Mouse (Mus musculus): ENCODE measurements around the gene Fmo6. TPM values are rescaled to one million over a fixed set of nuclear protein-coding genes. Genes with fewer than 3 reads are reported as not detected.

The Fmo6 gene
- 0.36 and 0.55 TPM in 2 replicates for polyA plus RNA-seq (2015; fragmentation: Nextera tagmentation; extraction: Ambion mirVana)

DNA sequence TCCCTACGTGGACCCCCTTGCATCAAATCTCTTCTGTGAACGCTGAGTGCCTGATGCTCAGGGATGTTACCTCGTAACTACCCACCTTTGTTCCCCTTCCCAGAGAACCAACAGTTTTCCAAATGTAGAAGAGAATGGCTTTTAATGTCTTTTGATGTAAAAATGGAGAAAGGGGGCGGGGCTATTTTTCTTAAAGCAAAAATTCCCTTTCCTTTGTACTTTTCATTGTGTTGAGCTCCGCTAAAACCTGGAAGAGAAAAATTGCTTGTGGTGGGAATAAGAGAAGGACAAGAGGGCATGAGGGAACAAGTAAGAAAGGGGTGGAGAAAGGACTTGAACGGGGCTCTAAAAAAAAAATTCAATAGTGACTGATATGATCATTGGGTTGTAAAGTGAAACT, at the start of gene Fmo6:
Gene Fmo6 (minus strand): TSS at position 101 of the 400 bp plus-strand sequence.
- 76% methylated on average over 6 of the region's 6 CpGs for WGBS
- H3K27ac ChIP-seq, result peak within 1 kb of the TSS; percentile 73

DNA sequence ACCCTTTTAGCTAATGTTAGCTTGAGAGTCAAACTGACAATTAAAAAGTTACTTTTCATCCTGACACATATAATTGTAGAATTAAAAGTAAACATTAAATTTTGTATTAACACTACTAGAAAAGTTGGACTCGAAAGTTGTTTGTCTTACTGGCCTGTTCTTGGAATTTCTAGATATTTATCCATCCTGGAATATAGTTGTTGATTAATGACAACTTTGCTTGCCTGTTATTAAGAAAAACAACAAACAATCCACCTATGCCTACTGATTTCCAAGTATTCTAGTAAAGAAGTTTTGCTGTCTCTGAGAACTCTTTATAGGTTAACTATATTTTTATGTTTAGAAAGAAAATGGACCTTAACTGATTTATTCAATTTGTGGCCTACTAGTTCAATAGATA, 49.5 kb upstream of the Fmo6 start:
- WGBS, result 83% methylated on average over 1 of the region's 1 CpGs

More for the DNA sequence above, at the start of gene Fmo6:
- no peak within 1 kb of the TSS for H3K9ac ChIP-seq
- H3K9me3 ChIP-seq, result no peaks in the 10 kb centered on the region
- H3K27me3 ChIP-seq, result peaks cover 11% of the 10 kb centered on the region; the same call in 1 of the 2 replicates
- H3K4me3 ChIP-seq, result no peak within 1 kb of the TSS
- no peaks in the 10 kb centered on the region for H3K36me3 ChIP-seq
- no peak within 1 kb of the TSS for H3K4me2 ChIP-seq
- peaks cover 14% of the 10 kb centered on the region for H3K4me1 ChIP-seq
- no peak for ATAC-seq (ENCODE audit: insufficient number of reproducible peaks, low FRiP score, low TSS enrichment, low read depth)

DNA sequence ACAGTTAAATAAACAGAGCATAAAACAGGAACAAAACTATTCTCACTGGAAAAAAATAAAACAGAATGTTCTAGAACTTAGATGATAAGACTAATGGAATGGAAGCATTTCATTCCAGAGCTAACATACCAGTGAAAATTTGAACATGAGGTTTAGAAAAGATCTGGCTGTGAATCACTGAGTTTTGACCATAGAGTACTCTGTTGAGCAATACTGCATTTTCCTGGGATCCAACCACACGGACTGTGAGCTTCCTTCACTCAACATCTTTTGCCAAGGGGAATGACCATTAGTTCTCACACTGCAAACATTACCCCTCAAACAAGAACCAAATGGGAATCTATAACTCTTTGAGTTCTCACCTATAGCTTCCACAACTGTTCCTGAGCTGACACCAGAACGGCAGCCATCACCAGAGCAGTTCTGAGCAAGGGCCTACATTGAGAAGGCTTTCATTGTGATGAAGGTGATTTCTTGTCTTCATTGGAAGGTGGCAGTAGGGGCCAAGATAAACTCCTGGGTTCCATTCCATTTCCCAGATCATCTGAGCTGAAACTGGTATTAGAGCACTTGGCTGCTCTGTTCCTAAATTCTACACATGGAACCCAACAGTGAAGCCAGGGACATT, 48.9 kb upstream of the Fmo6 start:
- Histone ChIP-seq H3K9me3 (no peaks in the 10 kb centered on the region), H3K36me3 (no peaks in the 10 kb centered on the region), H3K9ac (no peak overlapping the region), H3K4me3 (no peak overlapping the region), H3K4me1 (no peaks in the 10 kb centered on the region), H3K27ac (no peak overlapping the region), H3K27me3 (no peaks in the 10 kb centered on the region), H3K4me2 (no peak overlapping the region)
- no peak for ATAC-seq (ENCODE audit: insufficient number of reproducible peaks, low FRiP score, low TSS enrichment, low read depth)
- 85% methylated on average over 2 of the region's 2 CpGs for WGBS

More for the DNA sequence above, 49.5 kb upstream of the Fmo6 start:
- Histone ChIP-seq H3K27ac (no peak overlapping the region), H3K4me1 (no peaks in the 10 kb centered on the region), H3K27me3 (no peaks in the 10 kb centered on the region), H3K9ac (no peak overlapping the region), H3K4me3 (no peak overlapping the region), H3K9me3 (no peaks in the 10 kb centered on the region), H3K36me3 (no peaks in the 10 kb centered on the region), H3K4me2 (no peak overlapping the region)
- ATAC-seq (ENCODE audit: insufficient number of reproducible peaks, low FRiP score, low TSS enrichment, low read depth), result no peak

DNA sequence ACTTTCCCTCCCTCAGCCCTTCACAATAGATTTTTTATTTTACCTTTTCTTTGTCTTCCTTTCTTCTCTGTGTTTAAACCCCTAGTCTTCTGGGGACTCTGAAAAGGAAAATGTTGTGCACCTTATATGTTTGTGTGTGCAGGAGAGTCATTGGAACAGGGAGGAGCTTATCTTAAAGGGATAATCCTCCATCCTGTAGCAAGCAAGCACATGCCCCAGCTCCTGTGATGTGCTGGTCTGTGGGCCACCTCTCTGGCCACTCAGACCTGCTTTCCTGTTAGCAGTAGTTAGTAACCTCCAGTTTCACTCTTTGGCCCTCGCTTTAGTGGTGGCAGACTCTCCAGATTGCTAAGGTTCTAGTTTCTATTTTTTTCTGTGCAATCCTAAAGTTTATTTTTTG, 47.1 kb upstream of the Fmo6 start, which contains the start of gene Fmo3:
Gene Fmo3 (minus strand): TSS at position 101 of the 400 bp plus-strand sequence.
- no peaks in the 10 kb centered on the region for H3K9me3 ChIP-seq

DNA sequence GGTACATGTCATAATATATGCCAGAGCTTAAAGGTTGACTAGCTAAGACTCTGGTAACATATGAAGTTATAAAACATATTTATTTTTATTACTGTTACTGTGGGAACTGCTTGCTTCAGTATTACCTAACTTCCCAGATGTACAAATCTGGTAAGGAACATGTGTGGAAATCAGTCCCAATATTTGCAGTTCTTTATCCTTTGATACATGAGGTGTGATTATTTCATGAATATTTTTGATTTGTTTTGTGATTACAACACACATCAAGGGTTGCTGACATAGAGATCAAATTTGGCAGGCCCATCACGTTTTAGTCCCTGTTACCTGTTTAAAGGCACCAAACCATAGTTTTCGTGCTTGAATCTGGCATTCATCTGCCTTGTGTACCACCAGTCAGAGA, 26.2 kb upstream of the Fmo6 start:
- no peak for ATAC-seq (ENCODE audit: insufficient number of reproducible peaks, low FRiP score, low TSS enrichment, low read depth)
- Histone ChIP-seq H3K9ac (no peak overlapping the region), H3K4me1 (no peaks in the 10 kb centered on the region), H3K36me3 (no peaks in the 10 kb centered on the region), H3K27me3 (no peaks in the 10 kb centered on the region), H3K4me3 (no peak overlapping the region), H3K9me3 (no peaks in the 10 kb centered on the region), H3K27ac (no peak overlapping the region), H3K4me2 (no peak overlapping the region)
- WGBS, result 69% methylated on average over 2 of the region's 2 CpGs

More for the DNA sequence above, 47.1 kb upstream of the Fmo6 start, which contains the start of gene Fmo3:
- 64% methylated on average over 1 of the region's 1 CpGs for whole genome bisulfite sequencing
- no peaks in the 10 kb centered on the region for H3K27me3 ChIP-seq
- H3K9ac ChIP-seq, result no peak within 1 kb of the TSS
- ATAC-seq (ENCODE audit: insufficient number of reproducible peaks, low FRiP score, low TSS enrichment, low read depth), result no peak
- H3K4me2 ChIP-seq, result no peak within 1 kb of the TSS
- no peak within 1 kb of the TSS for H3K27ac ChIP-seq
- no peak within 1 kb of the TSS for H3K4me3 ChIP-seq
- no peaks in the 10 kb centered on the region for H3K36me3 ChIP-seq
- H3K4me1 ChIP-seq, result no peaks in the 10 kb centered on the region

DNA sequence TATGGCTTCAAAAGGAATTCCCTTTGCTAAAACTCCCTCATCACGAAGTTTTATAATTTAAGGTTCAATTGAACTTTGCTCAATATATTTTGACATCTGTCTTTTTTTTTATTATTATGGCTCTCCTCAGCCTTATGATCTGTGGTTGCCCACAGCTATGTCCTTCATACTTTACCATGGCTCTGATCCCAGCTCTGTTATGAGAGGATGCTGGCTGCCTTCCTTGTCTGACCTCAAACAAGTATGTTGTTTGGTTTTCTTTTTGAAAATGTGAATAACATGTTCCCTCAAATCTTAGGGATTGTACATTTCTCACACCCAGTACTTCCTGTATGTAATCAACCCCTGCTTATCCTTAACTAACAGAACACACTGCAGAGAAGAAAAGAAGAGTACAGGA, 20.1 kb upstream of the Fmo6 start:
- no peak overlapping the region for H3K4me2 ChIP-seq
- no peaks in the 10 kb centered on the region for H3K4me1 ChIP-seq
- H3K27me3 ChIP-seq, result no peaks in the 10 kb centered on the region
- H3K4me3 ChIP-seq, result no peak overlapping the region
- H3K9me3 ChIP-seq, result no peaks in the 10 kb centered on the region
- H3K9ac ChIP-seq, result no peak overlapping the region
- no peak for ATAC-seq (ENCODE audit: insufficient number of reproducible peaks, low FRiP score, low TSS enrichment, low read depth)
- 62% methylated on average over 1 of the region's 1 CpGs for WGBS
- no peak overlapping the region for H3K27ac ChIP-seq
- no peaks in the 10 kb centered on the region for H3K36me3 ChIP-seq

DNA sequence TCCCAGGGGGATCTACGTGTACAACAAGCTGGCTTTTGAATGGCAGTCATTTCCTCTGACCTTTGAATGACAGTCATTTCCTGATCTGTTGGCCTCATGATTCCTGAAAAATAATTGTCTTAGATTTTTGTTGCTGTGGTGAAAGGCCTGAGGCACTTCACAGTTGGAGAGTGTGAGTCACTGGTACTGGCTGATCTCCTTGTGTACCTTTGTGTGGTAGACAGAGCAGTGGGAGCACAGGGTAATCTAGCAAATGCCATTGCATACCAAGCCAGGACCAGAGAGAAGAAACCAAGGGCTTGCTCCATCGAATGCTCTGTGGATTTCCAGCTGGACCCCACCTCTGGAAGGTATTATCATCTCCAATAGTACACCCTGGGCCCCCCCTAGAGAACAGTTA, 15.8 kb upstream of the Fmo6 start:
- Histone ChIP-seq H3K36me3 (no peaks in the 10 kb centered on the region), H3K4me2 (no peak overlapping the region), H3K27me3 (no peaks in the 10 kb centered on the region), H3K9ac (no peak overlapping the region), H3K9me3 (no peaks in the 10 kb centered on the region), H3K4me3 (no peak overlapping the region), H3K4me1 (peaks cover 1% of the 10 kb centered on the region; the same call in 1 of the 2 replicates), H3K27ac (no peak overlapping the region)
- no peak for ATAC-seq (ENCODE audit: insufficient number of reproducible peaks, low FRiP score, low TSS enrichment, low read depth)
- 49% methylated on average over 2 of the region's 2 CpGs for WGBS

DNA sequence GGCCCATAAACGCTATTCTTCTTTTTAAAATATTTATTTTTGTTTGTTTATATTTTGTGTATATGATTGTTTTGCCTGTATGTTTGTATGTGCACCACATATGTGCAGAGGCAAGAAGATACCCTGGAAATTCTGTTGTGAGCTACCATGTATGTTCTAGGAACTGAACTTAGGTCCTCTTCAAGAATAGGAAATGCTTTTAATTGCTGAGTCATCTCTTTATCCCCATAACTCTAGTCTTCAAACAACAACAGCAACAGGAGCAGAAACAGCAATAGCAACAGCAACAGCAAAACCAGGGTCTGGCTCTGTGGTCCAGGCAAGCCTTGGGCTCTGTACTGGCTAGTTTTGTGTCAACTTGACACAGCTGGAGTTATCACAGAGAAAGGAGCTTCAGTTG, 12.4 kb upstream of the Fmo6 start:
- Histone ChIP-seq H3K9ac (no peak overlapping the region), H3K4me2 (no peak overlapping the region), H3K27me3 (0 out of 2 replicates have a peak, but pooled peaks cover 4% of the 10 kb centered on the region), H3K4me1 (peaks cover 4% of the 10 kb centered on the region; the same call in 1 of the 2 replicates), H3K27ac (no peak overlapping the region), H3K4me3 (no peak overlapping the region), H3K9me3 (no peaks in the 10 kb centered on the region), H3K36me3 (no peaks in the 10 kb centered on the region)
- ATAC-seq (ENCODE audit: insufficient number of reproducible peaks, low FRiP score, low TSS enrichment, low read depth), result no peak
- WGBS, result 97% methylated on average over 1 of the region's 1 CpGs

DNA sequence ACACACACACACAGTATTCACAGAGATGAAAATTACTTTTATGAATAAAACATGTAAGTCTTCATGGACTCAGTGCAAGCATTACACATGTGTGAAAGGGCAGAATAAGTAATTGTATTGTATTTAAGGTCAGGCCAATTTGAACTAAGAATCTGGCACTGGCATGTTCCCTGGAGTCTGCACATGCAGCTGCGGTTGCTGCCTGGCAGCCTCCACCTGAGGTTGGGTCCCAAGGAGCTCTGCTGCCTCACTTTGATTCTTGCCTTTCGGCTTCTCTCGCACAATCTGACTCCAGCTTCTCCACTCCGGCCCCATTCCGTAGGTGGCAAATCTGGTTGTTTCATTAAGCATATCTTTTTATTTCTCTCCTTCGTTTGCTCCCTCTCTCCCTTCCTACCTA, 10.6 kb upstream of the Fmo6 start:
- no peak for ATAC-seq (ENCODE audit: insufficient number of reproducible peaks, low FRiP score, low TSS enrichment, low read depth)
- no peaks in the 10 kb centered on the region for H3K9me3 ChIP-seq
- H3K27ac ChIP-seq, result no peak overlapping the region
- no peak overlapping the region for H3K9ac ChIP-seq
- no peaks in the 10 kb centered on the region for H3K36me3 ChIP-seq
- H3K4me3 ChIP-seq, result no peak overlapping the region
- 0 out of 2 replicates have a peak, but pooled peaks cover 8% of the 10 kb centered on the region for H3K27me3 ChIP-seq
- peaks cover 4% of the 10 kb centered on the region; the same call in 1 of the 2 replicates for H3K4me1 ChIP-seq
- WGBS, result 66% methylated on average over 6 of the region's 6 CpGs
- H3K4me2 ChIP-seq, result no peak overlapping the region

DNA sequence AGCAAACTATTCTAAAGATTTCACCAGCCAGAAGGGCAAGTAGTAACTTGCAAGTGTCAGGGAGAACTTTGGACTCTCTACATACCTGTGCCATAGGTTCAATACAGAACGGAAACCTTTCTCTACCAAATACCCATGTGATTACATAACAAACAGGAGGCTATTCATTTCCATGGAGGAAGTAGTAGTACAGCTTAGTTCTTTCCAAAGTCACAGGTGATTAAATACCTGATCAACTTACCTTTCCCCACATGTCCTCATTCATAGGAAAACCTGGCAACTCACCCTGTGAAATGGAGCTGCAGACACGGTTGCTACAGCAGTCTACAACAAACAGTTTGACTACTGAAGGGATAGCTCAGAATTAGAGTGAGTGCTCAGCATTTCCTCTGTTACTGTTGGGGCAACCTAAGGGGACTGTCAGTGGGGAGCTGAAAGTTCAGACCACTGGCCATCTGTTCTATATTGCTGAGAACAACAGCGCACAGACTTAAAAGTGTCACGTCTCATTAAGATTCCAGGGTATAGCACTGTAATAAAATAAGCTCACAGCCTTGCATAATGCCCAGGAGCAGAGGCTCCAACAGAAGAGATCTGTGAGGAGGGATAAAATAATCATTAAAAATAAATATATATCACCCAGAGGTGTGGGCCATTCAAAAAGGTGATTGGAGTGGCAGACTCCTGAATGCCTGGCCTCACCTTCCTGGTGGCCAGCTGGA, 9.7 kb upstream of the Fmo6 start:
- no peak overlapping the region for H3K4me2 ChIP-seq
- no peak overlapping the region for H3K27ac ChIP-seq
- peaks cover 4% of the 10 kb centered on the region; the same call in 1 of the 2 replicates for H3K4me1 ChIP-seq
- ATAC-seq (ENCODE audit: insufficient number of reproducible peaks, low FRiP score, low TSS enrichment, low read depth), result no peak
- no peaks in the 10 kb centered on the region for H3K9me3 ChIP-seq
- 33% methylated on average over 4 of the region's 4 CpGs for WGBS
- H3K9ac ChIP-seq, result no peak overlapping the region
- peaks cover 9% of the 10 kb centered on the region; the same call in 1 of the 2 replicates for H3K27me3 ChIP-seq
- H3K4me3 ChIP-seq, result no peak overlapping the region
- H3K36me3 ChIP-seq, result no peaks in the 10 kb centered on the region

DNA sequence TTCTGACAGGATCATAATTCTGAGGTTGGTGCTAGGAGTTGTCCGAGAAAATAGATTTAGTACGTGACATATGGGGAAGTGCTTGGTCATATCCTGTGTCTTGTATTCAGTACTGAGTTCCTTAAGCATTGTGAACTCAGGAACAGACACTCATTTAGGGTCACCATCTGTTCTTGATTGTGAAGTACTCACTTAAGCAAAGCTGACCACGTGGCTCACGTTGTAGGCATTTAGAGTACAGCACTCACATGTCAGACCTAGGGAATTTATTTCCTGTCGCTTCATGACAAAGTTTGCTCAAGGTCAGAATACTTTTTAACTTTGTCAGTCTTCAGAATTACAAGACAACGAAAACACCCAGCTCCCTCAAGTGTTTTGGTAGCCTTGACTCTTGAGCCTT, 6.4 kb upstream of the Fmo6 start:
- Histone ChIP-seq H3K36me3 (no peaks in the 10 kb centered on the region), H3K4me2 (no peak overlapping the region), H3K9me3 (no peaks in the 10 kb centered on the region), H3K9ac (no peak overlapping the region), H3K27ac (no peak overlapping the region), H3K27me3 (peaks cover 19% of the 10 kb centered on the region; the same call in 1 of the 2 replicates), H3K4me1 (peaks cover 10% of the 10 kb centered on the region), H3K4me3 (no peak overlapping the region)
- no peak for ATAC-seq (ENCODE audit: insufficient number of reproducible peaks, low FRiP score, low TSS enrichment, low read depth)
- WGBS, result 33% methylated on average over 6 of the region's 6 CpGs

DNA sequence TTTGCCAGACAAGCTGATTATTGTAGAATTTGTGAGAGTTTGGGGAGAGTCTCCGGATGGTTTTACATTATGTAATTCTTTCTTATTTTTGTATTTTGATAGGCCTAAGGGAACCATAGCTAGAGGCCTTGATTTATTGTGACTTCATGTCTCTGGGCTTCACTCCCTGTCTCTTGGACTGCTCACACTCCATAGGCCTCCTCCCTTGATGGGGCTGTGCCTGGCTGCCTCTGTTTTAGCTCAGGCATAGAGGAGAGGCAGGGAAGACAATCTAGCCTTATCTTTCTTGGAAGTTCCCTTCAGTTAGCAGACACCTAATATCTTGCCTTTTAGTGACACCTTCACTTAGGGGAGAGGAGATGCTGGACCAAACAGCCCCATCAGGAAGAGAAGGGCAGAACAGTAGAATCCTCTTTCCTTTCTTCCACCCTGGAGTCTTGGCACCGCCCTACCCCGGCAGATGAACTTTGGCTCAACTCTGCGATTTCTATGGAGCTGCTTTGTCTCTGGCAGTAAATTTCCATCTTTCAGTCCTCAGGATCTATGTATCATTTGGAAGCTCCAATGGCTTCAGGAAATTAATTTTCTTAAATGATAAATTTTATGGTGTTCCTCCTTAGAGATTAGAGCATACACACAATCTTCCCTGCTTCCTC, 1.5 kb upstream of the Fmo6 start:
- H3K27ac ChIP-seq, result peak overlapping the region; percentile 75

More for the DNA sequence above, 1.5 kb upstream of the Fmo6 start:
- 47% methylated on average over 4 of the region's 4 CpGs for WGBS
- H3K9me3 ChIP-seq, result no peaks in the 10 kb centered on the region
- peak; percentile 92 for ATAC-seq (ENCODE audit: insufficient number of reproducible peaks, low FRiP score, low TSS enrichment, low read depth)
- no peak overlapping the region for H3K9ac ChIP-seq
- peaks cover 14% of the 10 kb centered on the region for H3K4me1 ChIP-seq
- peaks cover 11% of the 10 kb centered on the region; the same call in 1 of the 2 replicates for H3K27me3 ChIP-seq
- H3K4me2 ChIP-seq, result no peak overlapping the region
- no peaks in the 10 kb centered on the region for H3K36me3 ChIP-seq
- H3K4me3 ChIP-seq, result no peak overlapping the region

All from limb, embryonic 15.5 days (tissue).